Mouse (Mus musculus) brain, embryonic 14.5 days (tissue): Measurements from ENCODE around the gene Atp6v1e1.

ENCODE experiments used
- CTCF ChIP-seq: fragments of 200-500 bp; IDR thresholded peaks from 2 replicates; pipeline ENCODE4 v1.5.1; 2012; ENCODE audit warnings: inconsistent platforms, mild to moderate bottlenecking, moderate library complexity, borderline replicate concordance; ENCODE audit not compliant: insufficient read depth, insufficient read length; ENCODE audit errors: extremely low read depth
- POLR2A ChIP-seq: fragments of 200-500 bp; IDR thresholded peaks from 2 replicates; pipeline ENCODE4 v1.6.1; 2012; ENCODE audit warnings: mild to moderate bottlenecking, inconsistent platforms, borderline replicate concordance; ENCODE audit not compliant: poor library complexity, insufficient read depth, insufficient read length, severe bottlenecking; ENCODE audit errors: extremely low read depth

DNA sequence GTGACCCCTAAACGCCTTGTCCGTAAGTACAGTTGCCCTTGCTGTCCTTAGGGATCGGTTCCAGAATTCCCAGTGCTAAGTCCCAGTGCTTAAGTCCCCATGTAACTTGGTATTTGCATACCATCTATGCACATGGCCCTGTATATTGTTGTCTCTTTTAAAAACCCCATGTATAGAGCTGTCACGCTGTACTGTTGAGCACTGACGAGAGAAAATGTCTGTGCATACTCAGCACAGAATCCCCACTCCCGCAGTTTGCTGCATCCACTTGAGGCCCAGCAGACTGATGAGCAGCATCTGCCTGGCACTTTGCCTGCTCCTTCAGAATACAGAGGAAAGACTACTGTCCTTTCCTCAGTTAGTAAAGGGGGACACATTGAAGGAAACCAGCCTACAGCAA, 48.8 kb downstream of the Atp6v1e1 start:
- TF ChIP-seq CTCF (no peak), POLR2A (no peak)
